Mouse (Mus musculus) brain, embryonic 14.5 days (tissue): ENCODE measurements around the gene Ptrhd1.
"Not testable (repeated sequence)": the region's sequence is repeated elsewhere in the genome, so short reads cannot be mapped to it uniquely, and the experiment has no call there.

ENCODE experiments used
- CTCF ChIP-seq: fragments of 200-500 bp; IDR thresholded peaks from 2 replicates; pipeline ENCODE4 v1.5.1; 2012; ENCODE audit warnings: inconsistent platforms, mild to moderate bottlenecking, moderate library complexity, borderline replicate concordance; ENCODE audit not compliant: insufficient read depth, insufficient read length; ENCODE audit errors: extremely low read depth
- POLR2A ChIP-seq: fragments of 200-500 bp; IDR thresholded peaks from 2 replicates; pipeline ENCODE4 v1.6.1; 2012; ENCODE audit warnings: mild to moderate bottlenecking, inconsistent platforms, borderline replicate concordance; ENCODE audit not compliant: poor library complexity, insufficient read depth, insufficient read length, severe bottlenecking; ENCODE audit errors: extremely low read depth

DNA sequence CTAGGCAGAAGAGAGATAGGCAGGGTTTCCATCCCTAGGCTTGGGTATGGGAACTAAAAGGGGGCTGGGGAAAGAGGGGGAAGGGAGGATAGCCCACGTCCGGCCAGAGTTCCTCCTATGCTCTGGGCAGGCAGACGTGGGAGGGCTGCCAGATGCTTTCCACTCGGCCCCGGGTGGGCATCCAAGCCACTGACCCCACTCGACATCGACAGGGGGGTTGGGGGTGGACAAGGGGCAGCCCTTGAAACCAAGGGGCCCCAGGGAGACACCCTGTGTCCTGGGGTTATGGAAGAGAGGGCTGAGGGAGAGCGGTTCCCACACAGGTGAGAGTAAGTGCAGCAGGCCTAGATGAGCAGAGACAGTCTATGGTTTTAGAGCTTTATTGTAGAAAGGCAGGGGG lies 6.5 kb downstream of the Ptrhd1 start:
- not testable (repeated sequence) for TF ChIP-seq CTCF, POLR2A
